Mouse (Mus musculus) stomach, embryonic 14.5 days (tissue): Measurements from ENCODE around the gene Gadd45b. TPM values are rescaled to one million over a fixed set of nuclear protein-coding genes. Genes with fewer than 3 reads are reported as not detected.

Experiments
- ATAC-seq: fragments of 200-750 bp; cut with Nextera tagmentation; 2 replicates; pipeline ENCODE4 v1.8.0; 2017; ENCODE audit warnings: low read depth, moderate TSS enrichment; ENCODE audit not compliant: insufficient number of reproducible peaks, insufficient read depth, low FRiP score
- H3K27ac ChIP-seq: fragments of 300-500 bp; sonication (generic); 2 replicates; pipeline ENCODE4 v1.5.1; 2014; ENCODE audit warnings: mild to moderate bottlenecking, low read length, moderate library complexity, mixed read lengths
- H3K27me3 ChIP-seq: fragments of 300-500 bp; sonication (generic); 2 replicates; pipeline ENCODE4 v1.6.1; 2014; ENCODE audit warnings: low read length, control low read depth, mixed read lengths; ENCODE audit not compliant: control insufficient read depth, insufficient read depth
- H3K36me3 ChIP-seq: fragments of 300-500 bp; sonication (generic); 2 replicates; pipeline ENCODE4 v1.6.1; 2014; ENCODE audit warnings: mild to moderate bottlenecking, control low read depth, low read length, moderate library complexity, mixed read lengths; ENCODE audit not compliant: control insufficient read depth, insufficient read depth
- H3K4me1 ChIP-seq: fragments of 300-500 bp; sonication (generic); 2 replicates; pipeline ENCODE4 v1.6.1; 2014; ENCODE audit warnings: low read length, control low read depth, mixed read lengths; ENCODE audit not compliant: control insufficient read depth, insufficient read depth
- H3K4me2 ChIP-seq: fragments of 300-500 bp; sonication (generic); replicated peaks from 2 replicates; pipeline ENCODE4 v1.6.1; 2014; ENCODE audit warnings: low read depth, low read length, control low read depth
- H3K4me3 ChIP-seq: fragments of 300-500 bp; sonication (generic); 2 replicates; pipeline ENCODE4 v1.5.1; 2014; ENCODE audit warnings: low read depth, low read length, control low read depth
- H3K9ac ChIP-seq: fragments of 300-500 bp; sonication (generic); replicated peaks from 2 replicates; pipeline ENCODE4 v1.6.1; 2014; ENCODE audit warnings: low read depth, mild to moderate bottlenecking, control low read depth, low read length, moderate library complexity, mixed read lengths
- H3K9me3 ChIP-seq: fragments of 300-500 bp; sonication (generic); 2 replicates; pipeline ENCODE4 v1.6.1; 2016; ENCODE audit warnings: low read depth, low read length, control low read depth; ENCODE audit not compliant: control insufficient read depth
- WGBS: fragments of 180-500 bp; shearing (Covaris S2); extraction: QIAGEN DNeasy Blood & Tissue Kit; methylation state at CpG from one replicate; pipeline ENCODE4 v1.1.7; 2014; 5-methylcytosine and 5-hydroxymethylcytosine counted together
- polyA plus RNA-seq: library from polyadenylated mRNA; unstranded; fragments of >200 nt; fragmentation: Nextera tagmentation; extraction: Ambion mirVana; gene quantifications from 2 replicates; pipeline ENCODE4 v1.2.1, GENCODE M21; 2014

Gadd45b gene
- polyA plus RNA-seq, 1 experiment from 2014 or later = 16.1 TPM

DNA sequence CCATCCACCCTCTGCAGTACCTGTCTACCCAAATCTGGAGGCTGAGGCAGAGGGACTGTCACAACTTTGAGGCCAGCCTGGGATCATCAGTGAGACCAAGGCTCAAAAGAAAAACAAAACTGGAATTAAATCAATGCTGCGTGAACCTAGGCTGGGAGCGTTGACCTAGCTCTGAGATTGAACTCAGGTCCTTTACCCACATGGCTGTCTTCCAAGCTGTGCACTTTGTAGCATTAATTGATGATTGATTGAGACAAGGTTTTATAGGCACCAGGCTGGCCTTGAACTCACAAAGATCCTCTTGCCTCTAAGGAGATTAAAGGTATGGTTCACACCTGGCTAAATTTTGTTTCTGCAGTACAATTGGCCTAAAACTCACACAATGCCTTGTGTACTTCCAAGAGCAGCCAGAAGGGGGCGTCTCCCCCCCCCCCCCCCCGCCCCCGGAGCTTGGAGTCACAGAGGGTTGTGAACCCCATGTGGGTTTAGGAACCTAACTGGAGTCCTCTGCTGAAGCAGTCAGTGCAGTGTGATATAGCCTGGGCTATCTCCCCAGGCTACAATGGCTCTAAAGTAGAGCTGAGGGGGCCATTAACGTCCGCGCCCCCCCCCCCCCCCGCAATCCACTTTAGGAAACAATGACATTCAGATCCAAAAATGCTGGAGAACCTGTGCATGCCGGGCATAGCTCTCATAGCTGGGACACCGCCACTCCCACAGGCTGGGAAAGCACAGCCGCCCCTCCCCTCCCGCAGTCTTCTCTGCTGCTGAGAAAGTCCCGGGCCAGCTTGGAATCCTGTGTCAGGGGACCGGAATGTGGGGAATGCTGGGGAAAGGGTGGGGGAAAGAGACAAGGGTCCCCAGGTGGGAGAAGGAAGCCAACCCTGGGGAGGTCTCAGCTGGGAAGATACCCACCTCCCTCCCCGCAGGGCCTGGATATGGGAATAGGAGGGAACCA, 31.0 kb downstream of the Gadd45b start:
- 14% methylated on average over 13 of the region's 16 CpGs for WGBS
- Histone ChIP-seq H3K4me3 (no peak overlapping the region), H3K9me3 (no peaks in the 10 kb centered on the region), H3K4me2 (no peak overlapping the region), H3K4me1 (peaks cover 37% of the 10 kb centered on the region), H3K27me3 (no peaks in the 10 kb centered on the region), H3K9ac (no peak overlapping the region), H3K27ac (peak overlapping the region; percentile 78), H3K36me3 (no peaks in the 10 kb centered on the region)
- ATAC-seq = peak; percentile 59; the same call in 1 of the 2 replicates

DNA sequence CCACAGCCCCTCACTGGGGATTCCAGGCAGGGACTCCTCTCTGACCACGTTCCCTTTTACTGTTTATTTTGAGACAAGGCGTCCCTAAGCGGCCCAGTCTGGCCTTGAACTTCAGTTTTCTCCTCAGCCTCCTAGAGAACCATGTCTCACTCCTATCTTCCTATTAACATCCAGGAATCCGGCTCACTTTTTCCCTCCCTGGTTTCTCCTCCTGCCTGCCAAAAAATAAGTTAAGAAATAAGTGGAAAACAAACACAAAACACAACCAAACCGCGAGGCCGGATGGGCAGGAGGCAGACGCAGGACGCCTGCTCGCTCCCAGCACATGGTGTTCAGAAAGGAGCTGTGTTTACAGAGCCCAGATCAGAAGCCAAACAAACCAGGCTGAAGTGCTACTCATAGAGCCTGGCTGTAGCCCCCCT, 32.2 kb downstream of the Gadd45b start:
- 14% methylated on average over 10 of the region's 10 CpGs for WGBS
- no peak for ATAC-seq
- no peak overlapping the region for H3K4me3 ChIP-seq
- H3K4me1 ChIP-seq = peaks cover 40% of the 10 kb centered on the region
- no peak overlapping the region for H3K9ac ChIP-seq
- no peaks in the 10 kb centered on the region for H3K27me3 ChIP-seq
- no peaks in the 10 kb centered on the region for H3K36me3 ChIP-seq
- no peaks in the 10 kb centered on the region for H3K9me3 ChIP-seq
- H3K27ac ChIP-seq = peak overlapping the region; percentile 78
- H3K4me2 ChIP-seq = no peak overlapping the region

DNA sequence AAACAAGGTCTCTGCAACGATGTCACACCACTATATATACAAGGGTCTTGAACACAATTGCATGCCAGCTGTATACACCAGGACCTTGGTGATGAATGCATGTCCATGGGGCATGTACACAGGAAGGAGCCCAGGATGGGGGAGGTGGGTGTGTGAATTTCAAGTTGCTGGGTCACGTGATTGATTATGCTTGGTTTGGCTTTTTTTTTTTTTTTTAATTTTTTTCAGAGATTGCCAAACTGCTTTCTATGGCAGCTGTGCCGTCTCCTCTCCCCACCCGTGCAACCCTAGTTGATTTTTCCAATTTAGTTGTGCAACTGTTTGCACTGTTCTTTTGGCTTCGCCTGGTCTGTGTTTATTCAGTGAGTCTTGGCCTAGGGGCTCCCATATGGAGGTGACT, 32.7 kb downstream of the Gadd45b start:
- Histone ChIP-seq H3K36me3 (no peaks in the 10 kb centered on the region), H3K27me3 (no peaks in the 10 kb centered on the region), H3K4me2 (no peak overlapping the region), H3K27ac (peak overlapping the region; percentile 78; the same call in 1 of the 2 replicates), H3K9ac (no peak overlapping the region), H3K9me3 (no peaks in the 10 kb centered on the region), H3K4me3 (no peak overlapping the region), H3K4me1 (peaks cover 42% of the 10 kb centered on the region)
- WGBS = 42% methylated on average over 5 of the region's 5 CpGs
- 0 out of 2 replicates have a peak, but pooled peaks have one; percentile 11 for ATAC-seq

DNA sequence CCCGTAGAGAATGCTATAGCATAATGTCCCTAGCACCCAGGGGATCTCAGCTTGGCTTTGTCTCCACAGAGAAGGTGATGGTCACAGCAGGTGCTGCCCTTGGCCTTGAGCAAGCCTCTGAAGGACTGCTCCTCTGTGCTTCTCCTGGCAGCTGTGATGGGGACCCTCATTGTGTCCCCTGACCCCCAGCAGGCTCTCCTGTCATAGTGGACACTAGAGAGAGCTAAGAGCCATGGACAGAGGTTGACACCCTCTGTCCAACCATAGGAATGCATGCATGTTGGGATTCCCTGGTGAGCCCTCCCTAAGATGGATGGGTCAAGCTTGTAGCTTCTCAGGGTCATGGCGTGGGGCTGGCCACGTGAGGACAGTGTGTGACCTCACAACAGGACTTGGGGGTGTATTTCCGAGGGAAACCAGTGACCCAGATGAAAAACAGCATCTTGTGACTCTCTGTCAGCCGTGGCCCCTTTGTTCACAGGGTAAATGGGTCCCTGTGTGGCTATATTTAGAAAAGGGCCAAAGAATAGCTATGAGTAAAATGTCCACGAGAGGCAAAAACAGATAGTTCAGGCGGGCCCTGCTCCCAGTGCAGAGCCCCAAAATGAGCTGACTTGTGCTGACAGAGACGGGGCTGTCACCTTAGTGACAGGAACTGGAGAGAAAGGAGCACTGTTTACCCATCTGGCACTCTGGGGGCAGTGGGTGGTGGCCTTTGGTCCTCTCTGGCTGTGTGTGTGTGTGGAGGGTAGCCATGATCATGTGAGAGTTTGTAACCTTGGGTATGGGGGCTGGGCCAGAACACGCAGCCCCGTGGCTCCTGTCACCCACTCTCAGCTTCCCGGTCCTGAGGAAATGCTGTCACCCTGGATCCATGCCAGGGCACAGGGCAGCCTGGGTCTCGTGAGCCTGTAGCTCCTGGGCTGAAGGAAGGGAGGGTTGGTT, 33.4 kb downstream of the Gadd45b start:
- Histone ChIP-seq H3K4me2 (no peak overlapping the region), H3K4me3 (no peak overlapping the region), H3K36me3 (no peaks in the 10 kb centered on the region), H3K9ac (no peak overlapping the region), H3K9me3 (no peaks in the 10 kb centered on the region), H3K4me1 (peaks cover 42% of the 10 kb centered on the region), H3K27me3 (no peaks in the 10 kb centered on the region), H3K27ac (no peak overlapping the region)
- no peak for ATAC-seq
- WGBS = 42% methylated on average over 12 of the region's 12 CpGs

DNA sequence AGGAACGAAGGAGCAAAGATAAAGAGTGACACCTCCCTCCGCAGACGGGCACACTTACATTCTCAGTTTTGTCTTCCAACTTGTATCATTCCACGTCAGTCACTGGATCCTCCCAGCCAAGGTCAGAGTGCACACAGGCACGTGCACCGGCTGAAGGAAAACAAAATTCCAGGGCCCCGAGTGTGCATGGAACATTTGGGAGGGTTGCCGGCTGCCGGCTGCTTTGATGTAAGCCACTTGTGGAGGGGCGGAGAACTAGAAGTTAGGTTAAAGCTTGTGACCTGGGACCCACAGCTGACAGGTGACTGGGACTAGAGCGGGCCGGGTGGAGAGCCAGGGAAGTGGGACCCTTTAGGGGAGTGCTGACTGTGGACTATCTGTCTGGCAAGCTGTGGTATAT, 36.4 kb downstream of the Gadd45b start:
- H3K4me1 ChIP-seq = peaks cover 30% of the 10 kb centered on the region
- no peak overlapping the region for H3K27ac ChIP-seq
- no peak for ATAC-seq
- H3K9ac ChIP-seq = no peak overlapping the region
- no peaks in the 10 kb centered on the region for H3K9me3 ChIP-seq
- 25% methylated on average over 12 of the region's 12 CpGs for WGBS
- no peaks in the 10 kb centered on the region for H3K36me3 ChIP-seq
- no peaks in the 10 kb centered on the region for H3K27me3 ChIP-seq
- no peak overlapping the region for H3K4me2 ChIP-seq
- H3K4me3 ChIP-seq = no peak overlapping the region

DNA sequence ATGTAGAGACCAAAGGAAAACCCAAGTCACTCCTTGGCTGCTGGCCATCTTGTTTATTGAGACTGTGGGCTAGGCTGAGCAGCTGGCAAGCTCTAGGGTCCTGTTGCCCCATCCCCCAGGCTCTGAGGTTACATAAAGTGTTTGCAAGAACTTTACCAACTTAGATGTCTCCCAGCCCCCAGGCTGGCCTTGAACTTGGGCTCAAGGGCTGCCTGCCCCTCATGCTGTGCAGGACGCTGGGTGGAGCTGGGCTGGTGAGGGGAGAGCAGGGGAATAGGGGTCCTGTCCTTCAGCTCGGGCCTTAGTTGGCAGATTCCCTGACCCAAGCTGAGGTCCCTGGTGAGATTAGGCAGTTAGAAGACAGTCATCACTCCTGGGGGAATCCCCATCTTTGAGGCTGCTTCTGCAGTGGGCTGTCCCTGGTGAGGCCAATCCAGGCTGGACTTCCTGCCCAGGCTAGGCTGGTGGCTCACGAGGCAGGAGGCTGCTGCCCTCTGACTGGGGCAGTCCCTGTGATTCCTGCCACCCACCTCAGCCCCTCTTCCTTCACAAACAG, 37.3 kb downstream of the Gadd45b start:
- ATAC-seq = no peak

DNA sequence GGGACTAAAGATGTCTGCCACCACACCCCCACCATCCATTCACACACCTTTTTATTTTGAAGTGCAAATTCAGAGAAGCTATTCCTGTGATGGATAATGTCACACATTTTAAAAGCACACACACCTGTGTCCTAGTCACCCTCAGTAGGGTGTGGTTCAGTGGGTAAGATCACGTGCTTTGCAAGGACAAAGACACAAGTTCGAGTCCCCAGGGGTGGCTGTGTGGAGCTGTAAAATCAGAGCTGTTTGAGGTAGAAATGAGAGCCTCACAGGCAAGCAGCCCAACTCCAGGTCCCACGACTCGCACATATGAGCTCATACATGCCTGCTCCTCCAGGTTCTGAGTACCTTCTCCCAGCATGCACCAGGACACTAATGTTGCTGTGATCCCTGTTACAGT, 38.2 kb downstream of the Gadd45b start:
- ATAC-seq = no peak
- H3K9ac ChIP-seq = no peak overlapping the region
- H3K4me2 ChIP-seq = no peak overlapping the region
- H3K27me3 ChIP-seq = no peaks in the 10 kb centered on the region
- no peak overlapping the region for H3K4me3 ChIP-seq
- WGBS = 84% methylated on average over 4 of the region's 4 CpGs
- H3K36me3 ChIP-seq = no peaks in the 10 kb centered on the region
- H3K9me3 ChIP-seq = no peaks in the 10 kb centered on the region
- peaks cover 25% of the 10 kb centered on the region for H3K4me1 ChIP-seq
- no peak overlapping the region for H3K27ac ChIP-seq

More for the DNA sequence above, 37.3 kb downstream of the Gadd45b start:
- Histone ChIP-seq H3K4me2 (no peak overlapping the region), H3K4me1 (peaks cover 29% of the 10 kb centered on the region), H3K4me3 (no peak overlapping the region), H3K9ac (no peak overlapping the region), H3K27me3 (no peaks in the 10 kb centered on the region), H3K9me3 (no peaks in the 10 kb centered on the region), H3K27ac (no peak overlapping the region), H3K36me3 (no peaks in the 10 kb centered on the region)
- WGBS = 52% methylated on average over 3 of the region's 3 CpGs

DNA sequence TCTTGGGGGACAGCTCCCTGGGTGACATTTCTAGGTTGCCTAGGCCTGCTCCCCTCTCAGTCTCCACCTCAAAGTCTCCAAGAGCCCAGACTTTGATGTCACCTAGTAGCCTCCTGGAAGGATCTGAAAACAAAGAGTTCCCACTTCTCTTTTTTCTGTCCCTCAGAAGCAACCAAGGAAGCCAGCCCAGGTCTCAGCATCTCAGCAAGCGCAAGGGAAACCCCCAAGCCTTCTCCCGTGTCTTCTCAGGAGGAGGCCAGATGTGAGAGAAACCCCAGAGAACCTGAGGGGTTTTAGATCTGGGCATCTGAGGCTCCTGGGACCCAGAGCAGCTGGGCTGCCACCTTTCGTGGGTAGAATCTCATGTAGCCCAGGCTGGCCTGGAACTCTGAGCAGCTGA, 39.4 kb downstream of the Gadd45b start:
- no peak overlapping the region for H3K9ac ChIP-seq
- WGBS = 80% methylated on average over 3 of the region's 3 CpGs
- no peaks in the 10 kb centered on the region for H3K36me3 ChIP-seq
- ATAC-seq = no peak
- H3K27ac ChIP-seq = no peak overlapping the region
- no peak overlapping the region for H3K4me3 ChIP-seq
- no peak overlapping the region for H3K4me2 ChIP-seq
- H3K9me3 ChIP-seq = no peaks in the 10 kb centered on the region
- H3K4me1 ChIP-seq = peaks cover 15% of the 10 kb centered on the region; the same call in 1 of the 2 replicates
- no peaks in the 10 kb centered on the region for H3K27me3 ChIP-seq
